Mouse (Mus musculus): ENCODE measurements around the gene Rab3b.
A peak's percentile ranks its signal among the peaks of the same experiment; 100 is the strongest.

Rab3b gene

GRCm38 (mm10) chr4:108942986-108943720, 64.3 kb downstream of the Rab3b start:
- no peak for ATAC-seq (ENCODE audit: insufficient number of reproducible peaks, low FRiP score, low TSS enrichment)

GRCm38 (mm10) chr4:108949168-108949567, 70.3 kb downstream of the Rab3b start:
- ATAC-seq (ENCODE audit: insufficient number of reproducible peaks, low FRiP score, low TSS enrichment): peak; percentile 79

- ATAC-seq (ENCODE audit: insufficient number of reproducible peaks, low FRiP score, low TSS enrichment): no peak
Measured at GRCm38 (mm10) chr4:108950201-108950600, 71.3 kb downstream of the Rab3b start.

- no peak for ATAC-seq (ENCODE audit: insufficient number of reproducible peaks, low FRiP score, low TSS enrichment)
Measured at GRCm38 (mm10) chr4:108951663-108952062, 72.8 kb downstream of the Rab3b start.

GRCm38 (mm10) chr4:108959696-108960095, 80.8 kb downstream of the Rab3b start:
- ATAC-seq (ENCODE audit: insufficient number of reproducible peaks, low FRiP score, low TSS enrichment): no peak

GRCm38 (mm10) chr4:108960619-108961460, 82.0 kb downstream of the Rab3b start:
- no peak for ATAC-seq (ENCODE audit: insufficient number of reproducible peaks, low FRiP score, low TSS enrichment)

- ATAC-seq (ENCODE audit: insufficient number of reproducible peaks, low FRiP score, low TSS enrichment): no peak
Measured at GRCm38 (mm10) chr4:108963017-108963416, 84.2 kb downstream of the Rab3b start.

GRCm38 (mm10) chr4:108969517-108969916, 90.7 kb downstream of the Rab3b start:
- no peak for ATAC-seq (ENCODE audit: insufficient number of reproducible peaks, low FRiP score, low TSS enrichment)

- no peak for ATAC-seq (ENCODE audit: insufficient number of reproducible peaks, low FRiP score, low TSS enrichment)
Measured at GRCm38 (mm10) chr4:108971054-108971453, 92.2 kb downstream of the Rab3b start.

GRCm38 (mm10) chr4:108976458-108977071, 97.7 kb downstream of the Rab3b start:
- ATAC-seq (ENCODE audit: insufficient number of reproducible peaks, low FRiP score, low TSS enrichment): peak; percentile 58; the same call in 1 of the 2 replicates

GRCm38 (mm10) chr4:108986833-108987472, 108.1 kb downstream of the Rab3b start:
- ATAC-seq (ENCODE audit: insufficient number of reproducible peaks, low FRiP score, low TSS enrichment): no peak

- no peak for ATAC-seq (ENCODE audit: insufficient number of reproducible peaks, low FRiP score, low TSS enrichment)
Measured at GRCm38 (mm10) chr4:108987473-108987842, 108.6 kb downstream of the Rab3b start.

- no peak for ATAC-seq (ENCODE audit: insufficient number of reproducible peaks, low FRiP score, low TSS enrichment)
Measured at GRCm38 (mm10) chr4:108989430-108989829, 110.6 kb downstream of the Rab3b start.

- no peak for ATAC-seq (ENCODE audit: insufficient number of reproducible peaks, low FRiP score, low TSS enrichment)
Measured at GRCm38 (mm10) chr4:108990032-108990431, 111.2 kb downstream of the Rab3b start.

GRCm38 (mm10) chr4:108990571-108990970, 111.7 kb downstream of the Rab3b start:
- ATAC-seq (ENCODE audit: insufficient number of reproducible peaks, low FRiP score, low TSS enrichment): no peak

- no peak for ATAC-seq (ENCODE audit: insufficient number of reproducible peaks, low FRiP score, low TSS enrichment)
Measured at GRCm38 (mm10) chr4:108991811-108992210, 112.9 kb downstream of the Rab3b start.

Measured in cerebellum, adult (tissue).